Mouse (Mus musculus): Measurements from ENCODE around the gene Rac1. TPM values are rescaled to one million over a fixed set of nuclear protein-coding genes. Genes with fewer than 3 reads are reported as not detected.
A peak's percentile ranks its signal among the peaks of the same experiment; 100 is the strongest.
"Not testable (repeated sequence)": the region's sequence is repeated elsewhere in the genome, so short reads cannot be mapped to it uniquely, and the experiment has no call there.

The Rac1 gene
- total RNA-seq, 1 experiment from 2014 or later, result 113 TPM

DNA sequence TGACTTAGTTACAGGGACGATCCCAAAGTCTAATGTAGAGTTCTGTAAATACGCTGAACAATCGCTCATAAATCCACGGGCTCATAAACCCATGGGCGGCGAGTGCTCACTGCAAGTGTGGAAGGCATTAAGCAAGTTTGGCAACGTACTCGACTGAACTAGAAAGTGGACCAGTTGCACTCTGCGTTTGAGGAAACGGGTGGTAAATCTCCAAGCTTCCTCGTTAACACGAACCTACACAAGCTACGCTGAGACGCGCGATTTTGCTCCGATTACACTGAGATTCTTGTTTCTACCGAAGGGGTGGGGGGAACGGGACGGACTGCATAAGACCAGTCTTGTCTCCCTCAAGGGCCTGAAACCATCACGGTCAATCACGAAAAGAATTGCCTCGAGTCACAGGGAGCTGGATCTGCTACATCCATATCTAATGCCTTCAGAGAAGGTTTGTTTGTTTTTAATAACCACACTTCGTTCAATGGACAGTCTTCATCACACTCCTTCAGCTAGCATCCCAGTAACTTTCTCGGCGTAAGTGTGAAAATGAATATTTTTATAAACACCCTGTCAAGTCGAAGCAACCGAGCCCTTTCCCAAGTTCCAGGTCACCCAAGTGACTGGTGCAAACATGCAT, 1.0 kb downstream of the Rac1 start:
- peak; percentile 19 for ATAC-seq (replicated peaks; ENCODE audit: low read depth, poor library complexity, severe bottlenecking)

- no peak for ATAC-seq (replicated peaks; ENCODE audit: low read depth, poor library complexity, severe bottlenecking)
Measured at GRCm38 (mm10) chr5:143525454-143526225, 2.2 kb downstream of the Rac1 start.

- ATAC-seq (replicated peaks; ENCODE audit: low read depth, poor library complexity, severe bottlenecking), result no peak
Measured at GRCm38 (mm10) chr5:143522882-143523281, 5.0 kb downstream of the Rac1 start.

GRCm38 (mm10) chr5:143520415-143520814, 7.4 kb downstream of the Rac1 start:
- peak; percentile 43; the same call in 1 of the 2 replicates for ATAC-seq (replicated peaks; ENCODE audit: low read depth, poor library complexity, severe bottlenecking)

DNA sequence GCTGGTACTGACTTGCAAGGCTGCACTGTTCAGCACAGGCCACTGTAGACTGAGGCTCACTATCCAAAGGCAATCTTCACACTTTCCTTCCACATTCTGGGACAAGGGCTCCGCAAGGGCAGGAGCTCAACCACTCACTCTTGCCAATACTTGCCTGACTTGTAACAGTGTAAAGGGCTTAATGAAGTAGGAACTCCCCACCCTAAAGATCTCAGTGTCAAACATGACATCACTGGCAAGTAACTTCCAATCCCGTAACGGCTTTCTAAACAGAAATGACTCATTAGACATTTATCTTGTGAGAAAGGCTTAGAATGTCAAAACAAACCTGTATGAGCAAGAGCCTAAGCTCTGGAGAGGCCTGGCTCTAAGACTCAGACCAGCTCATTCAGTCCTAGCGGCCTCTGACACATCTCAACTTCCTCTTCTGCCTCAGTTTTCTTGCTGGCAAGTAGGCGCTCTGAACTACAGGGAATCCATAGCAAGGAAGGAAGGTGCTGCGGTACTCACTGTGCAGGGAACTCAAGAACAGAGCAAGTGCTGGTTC, 9.7 kb downstream of the Rac1 start:
- ATAC-seq (replicated peaks; ENCODE audit: low read depth, poor library complexity, severe bottlenecking), result peak; percentile 50

DNA sequence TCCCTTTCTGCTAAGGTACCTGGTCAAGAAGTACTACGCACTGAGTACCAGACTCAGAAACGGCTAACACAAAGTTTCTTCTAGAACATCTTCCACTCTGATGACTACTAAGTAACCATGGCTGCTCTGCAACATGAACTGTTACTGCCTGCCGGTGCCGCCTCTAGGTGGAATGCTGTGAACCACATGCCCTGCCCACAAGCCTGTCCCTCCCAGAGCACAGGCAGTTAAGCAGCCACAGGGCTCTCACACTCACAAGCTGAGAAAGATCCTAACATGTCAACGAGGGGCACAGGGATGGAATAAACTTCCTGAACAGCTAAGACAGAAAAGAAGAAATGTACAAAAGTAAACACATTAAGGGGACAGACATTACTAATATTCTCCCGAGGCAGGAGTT, 10.4 kb downstream of the Rac1 start:
- ATAC-seq (replicated peaks; ENCODE audit: low read depth, poor library complexity, severe bottlenecking), result peak; percentile 40; the same call in 1 of the 2 replicates

DNA sequence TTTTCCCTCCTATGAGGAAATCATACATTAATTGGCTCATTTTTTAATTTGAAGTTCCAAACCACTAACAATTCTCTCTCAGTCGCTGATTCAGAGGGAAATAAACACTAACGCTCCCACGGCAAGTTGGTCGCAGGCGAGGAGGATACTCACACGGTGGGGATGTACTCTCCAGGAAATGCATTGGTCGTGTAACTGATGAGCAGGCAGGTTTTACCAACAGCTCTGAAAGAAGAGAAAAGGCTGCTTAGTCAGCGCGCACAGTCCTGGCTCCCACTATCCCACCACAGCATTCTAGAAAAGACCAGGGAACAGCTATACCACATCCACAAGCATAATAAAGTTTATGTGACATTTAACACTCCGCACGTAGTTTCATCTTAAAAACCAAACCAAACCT, 10.8 kb downstream of the Rac1 start:
- ATAC-seq (replicated peaks; ENCODE audit: low read depth, poor library complexity, severe bottlenecking), result no peak

DNA sequence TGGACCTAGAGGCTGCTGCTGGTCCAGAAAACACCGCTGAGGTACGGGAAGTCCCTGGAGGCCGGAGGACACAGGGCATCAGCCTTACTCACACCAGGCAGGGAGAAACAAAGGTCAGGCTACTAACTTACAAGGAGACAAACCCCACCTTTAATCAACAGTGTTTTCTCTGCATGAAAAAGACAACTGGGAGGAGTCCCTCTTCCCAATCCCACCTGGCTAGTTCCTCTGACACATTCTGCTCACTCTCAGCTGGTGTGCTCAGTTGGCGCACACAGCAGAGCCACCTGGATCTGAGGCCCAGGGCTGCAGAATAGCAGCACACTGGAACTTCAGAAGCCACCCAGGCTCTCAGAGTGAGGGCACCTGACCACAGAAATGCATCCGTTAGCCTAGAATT, 13.0 kb downstream of the Rac1 start:
- ATAC-seq (replicated peaks; ENCODE audit: low read depth, poor library complexity, severe bottlenecking), result no peak

GRCm38 (mm10) chr5:143512305-143512704, 15.5 kb downstream of the Rac1 start:
- ATAC-seq (replicated peaks; ENCODE audit: low read depth, poor library complexity, severe bottlenecking), result no peak

DNA sequence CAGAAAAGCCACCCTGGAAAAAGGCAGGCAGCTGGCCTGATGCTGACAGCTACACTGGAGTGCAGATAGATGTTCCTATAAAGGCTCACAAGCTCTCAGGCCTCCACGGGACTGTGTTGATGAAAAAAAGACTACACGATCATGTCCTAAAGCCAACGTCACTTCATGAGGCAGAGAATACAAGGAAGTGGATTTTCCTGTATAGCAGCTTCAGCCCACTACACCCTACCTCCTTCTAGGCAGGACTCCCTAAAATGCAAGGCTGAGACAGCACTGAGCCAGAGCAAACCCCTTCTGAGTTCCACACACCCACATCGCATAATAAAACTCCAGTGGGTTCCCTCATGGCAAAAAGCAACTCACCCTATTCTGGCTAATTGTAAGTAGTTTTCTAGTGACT, 16.3 kb downstream of the Rac1 start:
- no peak for ATAC-seq (replicated peaks; ENCODE audit: low read depth, poor library complexity, severe bottlenecking)

DNA sequence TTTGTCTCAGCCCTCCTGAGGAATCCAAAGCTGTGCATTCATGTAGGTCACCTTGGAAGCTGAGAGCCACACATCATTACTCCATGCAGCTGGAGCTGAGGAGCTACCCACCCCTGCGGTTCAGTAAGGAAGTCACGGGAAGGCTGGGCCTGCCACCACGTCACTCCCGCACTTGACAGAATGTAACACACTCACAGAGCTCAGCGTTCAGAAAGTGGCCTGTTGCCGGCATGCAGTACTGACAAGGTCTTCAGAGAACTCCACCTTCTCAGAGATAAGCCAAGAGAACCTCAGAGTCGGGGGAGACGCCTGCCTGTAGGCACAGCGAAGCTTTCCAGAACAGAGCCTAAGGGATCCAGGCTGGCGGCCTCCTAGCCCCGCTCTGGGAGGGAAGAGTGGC, 18.1 kb downstream of the Rac1 start:
- ATAC-seq (replicated peaks; ENCODE audit: low read depth, poor library complexity, severe bottlenecking), result peak; percentile 91

GRCm38 (mm10) chr5:143509294-143509693, 18.5 kb downstream of the Rac1 start:
- ATAC-seq (replicated peaks; ENCODE audit: low read depth, poor library complexity, severe bottlenecking), result peak; percentile 48; the same call in 1 of the 2 replicates

- ATAC-seq (replicated peaks; ENCODE audit: low read depth, poor library complexity, severe bottlenecking), result no peak
Measured at GRCm38 (mm10) chr5:143505545-143505944, 22.3 kb downstream of the Rac1 start.

DNA sequence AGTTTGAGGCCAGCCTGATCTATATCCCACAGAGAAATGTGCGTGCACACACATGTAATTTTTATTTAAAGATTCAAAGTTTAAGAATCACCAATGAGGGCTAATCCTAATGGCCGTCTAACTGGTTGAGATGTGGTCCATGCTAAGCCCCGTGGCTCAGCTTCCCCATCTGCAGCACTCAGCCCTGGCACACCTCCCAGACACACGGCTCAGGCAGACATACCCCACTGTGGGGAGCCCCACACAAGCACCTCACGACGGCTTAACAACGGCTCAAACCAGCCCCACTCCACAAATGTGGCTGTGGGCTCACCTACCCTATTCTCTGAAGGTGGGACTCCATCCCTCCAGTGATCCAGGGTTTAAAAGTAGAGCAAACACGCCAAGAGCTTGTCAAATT, 22.8 kb downstream of the Rac1 start:
- no peak for ATAC-seq (replicated peaks; ENCODE audit: low read depth, poor library complexity, severe bottlenecking)

DNA sequence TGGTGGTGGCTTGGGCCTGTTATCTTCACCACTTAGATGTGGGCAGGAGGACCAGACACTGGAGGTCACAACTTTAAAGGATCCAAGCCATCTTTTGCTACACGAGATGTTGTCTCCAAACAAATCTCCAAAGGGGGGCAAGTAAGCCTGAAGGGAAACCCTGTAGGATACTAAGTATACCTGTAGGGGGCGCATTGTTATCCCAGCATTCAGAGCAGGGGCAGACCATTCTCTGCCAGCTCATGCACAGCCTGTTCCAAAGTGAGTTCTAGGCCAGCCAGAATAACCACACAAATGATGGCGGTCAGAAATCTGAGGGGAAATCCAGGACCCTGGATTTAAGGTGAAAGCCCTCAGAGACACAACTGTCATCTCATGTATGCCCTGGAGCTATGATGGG, 23.4 kb downstream of the Rac1 start:
- peak; percentile 67 for ATAC-seq (replicated peaks; ENCODE audit: low read depth, poor library complexity, severe bottlenecking)

- ATAC-seq (replicated peaks; ENCODE audit: low read depth, poor library complexity, severe bottlenecking), result no peak
Measured at GRCm38 (mm10) chr5:143503740-143504139, 24.1 kb downstream of the Rac1 start.

DNA sequence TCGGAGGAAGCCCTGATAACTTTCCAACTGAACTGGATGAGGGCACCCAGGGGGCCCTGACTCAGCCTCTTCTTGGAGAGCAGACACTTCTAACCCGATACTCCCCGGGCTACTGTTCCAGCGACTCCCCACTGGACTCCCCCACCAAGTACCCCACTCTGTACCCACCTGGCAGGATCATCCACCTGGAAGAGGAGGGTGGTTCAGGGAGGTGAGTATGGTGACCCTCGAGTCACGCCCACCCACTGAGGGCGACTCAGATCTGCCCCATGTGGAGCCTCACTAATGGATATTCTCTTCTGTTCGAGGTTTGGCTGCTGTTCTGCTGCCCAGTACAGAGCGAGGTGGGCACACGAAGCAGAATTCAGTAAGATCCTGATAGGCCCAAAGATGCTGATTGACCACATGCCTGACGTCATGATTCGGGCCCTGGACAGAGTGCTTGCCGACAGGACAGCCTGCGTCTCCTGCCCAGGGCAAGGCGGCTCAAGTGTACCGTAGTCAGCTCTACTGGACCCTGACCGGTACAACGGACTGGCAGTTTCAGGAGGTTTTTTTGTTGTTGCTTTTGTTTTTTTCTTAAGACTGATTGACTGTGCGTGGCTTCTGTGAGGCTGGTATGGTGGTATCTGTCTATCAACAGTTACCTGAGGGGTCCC, 24.8 kb downstream of the Rac1 start:
- ATAC-seq (replicated peaks; ENCODE audit: low read depth, poor library complexity, severe bottlenecking), result no peak

- ATAC-seq (replicated peaks; ENCODE audit: low read depth, poor library complexity, severe bottlenecking), result no peak
Measured at GRCm38 (mm10) chr5:143501649-143502048, 26.2 kb downstream of the Rac1 start.

GRCm38 (mm10) chr5:143501140-143501539, 26.7 kb downstream of the Rac1 start:
- ATAC-seq (replicated peaks; ENCODE audit: low read depth, poor library complexity, severe bottlenecking), result no peak

DNA sequence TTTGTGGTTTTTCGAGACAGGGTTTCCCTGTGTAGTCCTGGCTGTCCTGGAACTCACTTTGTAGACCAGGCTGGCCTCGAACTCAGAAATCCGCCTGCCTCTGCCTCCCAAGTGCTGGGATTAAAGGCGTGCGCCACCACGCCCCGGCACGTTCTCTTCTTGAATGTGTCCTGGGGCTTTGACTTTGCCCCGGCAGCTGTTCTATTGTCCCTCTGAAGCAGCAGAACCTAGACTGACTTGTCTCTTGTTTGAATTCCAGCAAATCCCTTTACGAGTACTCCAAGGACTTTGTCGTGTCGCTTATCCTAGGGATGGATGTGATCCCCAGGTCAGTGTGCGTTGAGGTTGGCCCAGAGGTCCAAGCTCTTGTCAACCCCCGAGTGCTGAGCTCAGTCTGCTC, 27.1 kb downstream of the Rac1 start:
- not testable (repeated sequence) for ATAC-seq (replicated peaks; ENCODE audit: low read depth, poor library complexity, severe bottlenecking)

GRCm38 (mm10) chr5:143499686-143500085, 28.1 kb downstream of the Rac1 start:
- peak; percentile 46 for ATAC-seq (replicated peaks; ENCODE audit: low read depth, poor library complexity, severe bottlenecking)

Measured in common myeloid progenitor, adult 5-6 weeks (primary cell).